Mouse (Mus musculus) limb, embryonic 15.5 days (tissue): Measurements from ENCODE around the gene Lrrc63. TPM values are rescaled to one million over a fixed set of nuclear protein-coding genes. Genes with fewer than 3 reads are reported as not detected.

ENCODE experiments used
- ATAC-seq: fragments of 200-750 bp; cut with Nextera tagmentation; 2 replicates; pipeline ENCODE4 v1.8.0; 2017; ENCODE audit warnings: low read depth, moderate TSS enrichment; ENCODE audit not compliant: insufficient number of reproducible peaks, low FRiP score, low TSS enrichment
- H3K27ac ChIP-seq: fragments of 300-500 bp; sonication (generic); 2 replicates; pipeline ENCODE4 v1.5.1; 2015; ENCODE audit warnings: moderate library complexity, mild to moderate bottlenecking, inconsistent platforms
- H3K27me3 ChIP-seq: fragments of 300-500 bp; sonication (generic); 2 replicates; pipeline ENCODE4 v1.6.1; 2015; ENCODE audit warnings: inconsistent platforms
- H3K36me3 ChIP-seq: fragments of 300-500 bp; sonication (generic); 2 replicates; pipeline ENCODE4 v1.6.1; 2015; ENCODE audit warnings: inconsistent platforms
- H3K4me1 ChIP-seq: fragments of 300-500 bp; sonication (generic); 2 replicates; pipeline ENCODE4 v1.6.1; 2015; ENCODE audit warnings: inconsistent platforms
- H3K4me2 ChIP-seq: fragments of 300-500 bp; sonication (generic); 2 replicates; pipeline ENCODE4 v1.6.1; 2015; ENCODE audit warnings: mild to moderate bottlenecking, inconsistent platforms
- H3K4me3 ChIP-seq: fragments of 300-500 bp; sonication (generic); 2 replicates; pipeline ENCODE4 v1.5.1; 2015; ENCODE audit warnings: mild to moderate bottlenecking, inconsistent platforms
- H3K9ac ChIP-seq: fragments of 300-500 bp; sonication (generic); 2 replicates; pipeline ENCODE4 v1.6.1; 2015; ENCODE audit warnings: inconsistent platforms
- H3K9me3 ChIP-seq: fragments of 300-500 bp; sonication (generic); 2 replicates; pipeline ENCODE4 v1.6.1; 2016; ENCODE audit warnings: inconsistent platforms
- WGBS: fragments of 180-500 bp; shearing (Covaris S2); methylation state at CpG from one replicate; pipeline ENCODE4 v1.1.7; 2015; 5-methylcytosine and 5-hydroxymethylcytosine counted together
- polyA plus RNA-seq: library from polyadenylated mRNA; unstranded; fragments of >200 nt; fragmentation: Nextera tagmentation; extraction: Ambion mirVana; gene quantifications from 2 replicates; pipeline ENCODE4 v1.2.1, GENCODE M21; 2015

Lrrc63 gene
- polyA plus RNA-seq, result not detected in 2 replicates

- peak within 1 kb of the TSS; percentile 42 for H3K9ac ChIP-seq
- peaks cover 7% of the 10 kb centered on the region; the same call in 1 of the 2 replicates for H3K4me1 ChIP-seq
- peak; percentile 86 for ATAC-seq
- no peaks in the 10 kb centered on the region for H3K27me3 ChIP-seq
- no peaks in the 10 kb centered on the region for H3K9me3 ChIP-seq
- no peak within 1 kb of the TSS; the same call in 1 of the 2 replicates for H3K27ac ChIP-seq
- H3K36me3 ChIP-seq, result no peaks in the 10 kb centered on the region
- WGBS, result under 1% methylated on average over 39 of the region's 42 CpGs
- H3K4me3 ChIP-seq, result peak within 1 kb of the TSS; percentile 58
- H3K4me2 ChIP-seq, result peak within 1 kb of the TSS; percentile 94
These were observed at the start of gene Lrrc63, which contains the start of gene Lcp1 for GRCm38 (mm10) chr14:75130501-75131318. Gene Lrrc63 (minus strand): TSS chr14:75130881. Gene Lcp1 (plus strand): TSS chr14:75131101.

- H3K4me3 ChIP-seq, result no peak overlapping the region
- H3K4me2 ChIP-seq, result no peak overlapping the region
- no peak overlapping the region for H3K9ac ChIP-seq
- H3K9me3 ChIP-seq, result no peaks in the 10 kb centered on the region
- H3K27ac ChIP-seq, result peak overlapping the region; percentile 27; the same call in 1 of the 2 replicates
- no peak for ATAC-seq
- H3K4me1 ChIP-seq, result no peaks in the 10 kb centered on the region
- no peaks in the 10 kb centered on the region for H3K27me3 ChIP-seq
- H3K36me3 ChIP-seq, result no peaks in the 10 kb centered on the region
- WGBS, result 84% methylated on average over 20 of the region's 20 CpGs
These were observed 48.7 kb upstream of the Lrrc63 start for GRCm38 (mm10) chr14:75179255-75179963.

- no peak for ATAC-seq
These were observed 48.1 kb upstream of the Lrrc63 start for GRCm38 (mm10) chr14:75178801-75179211.

GRCm38 (mm10) chr14:75178384-75178793, 47.7 kb upstream of the Lrrc63 start:
- Histone ChIP-seq H3K27ac (no peak overlapping the region), H3K27me3 (no peaks in the 10 kb centered on the region), H3K36me3 (no peaks in the 10 kb centered on the region), H3K9me3 (no peaks in the 10 kb centered on the region), H3K4me2 (no peak overlapping the region), H3K4me1 (no peaks in the 10 kb centered on the region), H3K4me3 (no peak overlapping the region), H3K9ac (no peak overlapping the region)
- 74% methylated on average over 14 of the region's 14 CpGs for WGBS
- ATAC-seq, result no peak

More at GRCm38 (mm10) chr14:75178801-75179211, 48.1 kb upstream of the Lrrc63 start:
- H3K27ac ChIP-seq, result peak overlapping the region; percentile 27; the same call in 1 of the 2 replicates
- H3K27me3 ChIP-seq, result no peaks in the 10 kb centered on the region
- H3K4me2 ChIP-seq, result no peak overlapping the region
- H3K9ac ChIP-seq, result no peak overlapping the region
- no peaks in the 10 kb centered on the region for H3K4me1 ChIP-seq
- no peaks in the 10 kb centered on the region for H3K36me3 ChIP-seq
- H3K9me3 ChIP-seq, result no peaks in the 10 kb centered on the region
- no peak overlapping the region for H3K4me3 ChIP-seq
- WGBS, result 67% methylated on average over 10 of the region's 10 CpGs

- no peak overlapping the region for H3K27ac ChIP-seq
- 67% methylated on average over 3 of the region's 3 CpGs for WGBS
- no peak for ATAC-seq
These were observed 46.7 kb upstream of the Lrrc63 start for GRCm38 (mm10) chr14:75177400-75177799.

GRCm38 (mm10) chr14:75176425-75177045, 45.9 kb upstream of the Lrrc63 start:
- no peaks in the 10 kb centered on the region for H3K4me1 ChIP-seq
- H3K27ac ChIP-seq, result peak overlapping the region; percentile 38
- no peaks in the 10 kb centered on the region for H3K27me3 ChIP-seq
- ATAC-seq, result no peak
- no peak overlapping the region for H3K4me3 ChIP-seq
- H3K9me3 ChIP-seq, result no peaks in the 10 kb centered on the region
- H3K9ac ChIP-seq, result no peak overlapping the region
- H3K36me3 ChIP-seq, result no peaks in the 10 kb centered on the region
- no peak overlapping the region for H3K4me2 ChIP-seq
- 56% methylated on average over 4 of the region's 4 CpGs for WGBS

More at GRCm38 (mm10) chr14:75177400-75177799, 46.7 kb upstream of the Lrrc63 start:
- Histone ChIP-seq H3K9ac (no peak overlapping the region), H3K4me2 (no peak overlapping the region), H3K36me3 (no peaks in the 10 kb centered on the region), H3K4me3 (no peak overlapping the region), H3K4me1 (no peaks in the 10 kb centered on the region), H3K27me3 (no peaks in the 10 kb centered on the region), H3K9me3 (no peaks in the 10 kb centered on the region)

GRCm38 (mm10) chr14:75175781-75176180, 45.1 kb upstream of the Lrrc63 start:
- 82% methylated on average over 7 of the region's 7 CpGs for WGBS

GRCm38 (mm10) chr14:75174731-75175555, 44.3 kb upstream of the Lrrc63 start:
- H3K36me3 ChIP-seq, result no peaks in the 10 kb centered on the region
- H3K27ac ChIP-seq, result no peak overlapping the region
- no peak overlapping the region for H3K4me3 ChIP-seq
- no peak overlapping the region for H3K9ac ChIP-seq
- no peaks in the 10 kb centered on the region for H3K4me1 ChIP-seq
- no peaks in the 10 kb centered on the region for H3K9me3 ChIP-seq
- H3K4me2 ChIP-seq, result no peak overlapping the region
- no peaks in the 10 kb centered on the region for H3K27me3 ChIP-seq
- ATAC-seq, result no peak
- 77% methylated on average over 9 of the region's 9 CpGs for WGBS

More at GRCm38 (mm10) chr14:75175781-75176180, 45.1 kb upstream of the Lrrc63 start:
- no peak overlapping the region for H3K4me3 ChIP-seq
- no peak overlapping the region for H3K9ac ChIP-seq
- no peaks in the 10 kb centered on the region for H3K4me1 ChIP-seq
- H3K36me3 ChIP-seq, result no peaks in the 10 kb centered on the region
- no peak overlapping the region for H3K27ac ChIP-seq
- no peak overlapping the region for H3K4me2 ChIP-seq
- no peaks in the 10 kb centered on the region for H3K27me3 ChIP-seq
- no peaks in the 10 kb centered on the region for H3K9me3 ChIP-seq
- no peak for ATAC-seq

- Histone ChIP-seq H3K27ac (no peak overlapping the region), H3K4me2 (no peak overlapping the region), H3K9ac (no peak overlapping the region), H3K27me3 (no peaks in the 10 kb centered on the region), H3K4me3 (no peak overlapping the region), H3K4me1 (no peaks in the 10 kb centered on the region), H3K36me3 (no peaks in the 10 kb centered on the region), H3K9me3 (no peaks in the 10 kb centered on the region)
- ATAC-seq, result no peak
- 75% methylated on average over 8 of the region's 8 CpGs for WGBS
These were observed 43.6 kb upstream of the Lrrc63 start for GRCm38 (mm10) chr14:75174296-75174695.

GRCm38 (mm10) chr14:75170546-75170945, 39.9 kb upstream of the Lrrc63 start:
- Histone ChIP-seq H3K4me3 (no peak overlapping the region), H3K36me3 (no peaks in the 10 kb centered on the region), H3K4me2 (no peak overlapping the region), H3K9me3 (no peaks in the 10 kb centered on the region), H3K27me3 (no peaks in the 10 kb centered on the region), H3K4me1 (no peaks in the 10 kb centered on the region), H3K27ac (no peak overlapping the region), H3K9ac (no peak overlapping the region)
- ATAC-seq, result no peak
- WGBS, result 74% methylated on average over 1 of the region's 1 CpGs

- WGBS, result 85% methylated on average over 3 of the region's 3 CpGs
- no peak for ATAC-seq
- no peaks in the 10 kb centered on the region for H3K36me3 ChIP-seq
These were observed 37.8 kb upstream of the Lrrc63 start for GRCm38 (mm10) chr14:75168501-75168900.

More at GRCm38 (mm10) chr14:75168501-75168900, 37.8 kb upstream of the Lrrc63 start:
- no peaks in the 10 kb centered on the region for H3K27me3 ChIP-seq
- no peak overlapping the region for H3K27ac ChIP-seq
- no peak overlapping the region for H3K9ac ChIP-seq
- no peaks in the 10 kb centered on the region for H3K4me1 ChIP-seq
- H3K4me3 ChIP-seq, result no peak overlapping the region
- no peaks in the 10 kb centered on the region for H3K9me3 ChIP-seq
- H3K4me2 ChIP-seq, result no peak overlapping the region
